Mouse (Mus musculus) forebrain, embryonic 10.5 days (tissue): Measurements from ENCODE around the gene Ndufb10. TPM values are rescaled to one million over a fixed set of nuclear protein-coding genes. Genes with fewer than 3 reads are reported as not detected.

Source experiments
- DNase-seq: peaks from one replicate; pipeline ENCODE4 v3.0.0-alpha.2; 2017; ENCODE audit warnings: low spot score; ENCODE audit errors: extremely low spot score
- H3K27ac ChIP-seq: fragments of 300-500 bp; sonication (generic); 2 replicates; pipeline ENCODE4 v1.5.1; 2016; ENCODE audit warnings: mild to moderate bottlenecking
- H3K27me3 ChIP-seq: fragments of 300-500 bp; sonication (generic); 2 replicates; pipeline ENCODE4 v1.6.1; 2016; ENCODE audit warnings: mild to moderate bottlenecking; ENCODE audit not compliant: poor library complexity, severe bottlenecking
- H3K36me3 ChIP-seq: fragments of 300-500 bp; sonication (generic); replicated peaks from 2 replicates; pipeline ENCODE4 v1.6.1; 2016; ENCODE audit warnings: mild to moderate bottlenecking, moderate library complexity
- H3K4me1 ChIP-seq: fragments of 300-500 bp; sonication (generic); 2 replicates; pipeline ENCODE4 v1.6.1; 2016
- H3K4me3 ChIP-seq: fragments of 300-500 bp; sonication (generic); 2 replicates; pipeline ENCODE4 v1.5.1; 2016; ENCODE audit warnings: mild to moderate bottlenecking, moderate library complexity
- H3K9me3 ChIP-seq: fragments of 300-500 bp; sonication (generic); 2 replicates; pipeline ENCODE4 v1.6.1; 2016; ENCODE audit warnings: mild to moderate bottlenecking, moderate library complexity
- WGBS: fragments of 180-500 bp; shearing (Covaris S2); methylation state at CpG from one replicate; pipeline ENCODE4 v1.1.7; 2016; 5-methylcytosine and 5-hydroxymethylcytosine counted together
- polyA plus RNA-seq: library from polyadenylated mRNA; unstranded; fragments of >200 nt; fragmentation: Nextera tagmentation; extraction: Ambion mirVana; gene quantifications from 2 replicates; pipeline ENCODE4 v1.2.1, GENCODE M21; 2016

Ndufb10 gene
- polyA plus RNA-seq = 190 and 194 TPM in 2 replicates

- Histone ChIP-seq H3K4me1 (peaks cover 34% of the 10 kb centered on the region), H3K27me3 (peaks cover 6% of the 10 kb centered on the region; the same call in 1 of the 2 replicates), H3K9me3 (no peaks in the 10 kb centered on the region), H3K27ac (peak within 1 kb of the TSS; percentile 86), H3K36me3 (peaks cover 23% of the 10 kb centered on the region), H3K4me3 (peak within 1 kb of the TSS; percentile 91)
- peak; percentile 95 for DNase-seq
- WGBS = under 1% methylated on average over 30 of the region's 30 CpGs
Observed at GRCm38 (mm10) chr17:24724184-24724583, at the start of gene Ndufb10. Gene Ndufb10 (minus strand): TSS chr17:24724478.

DNA sequence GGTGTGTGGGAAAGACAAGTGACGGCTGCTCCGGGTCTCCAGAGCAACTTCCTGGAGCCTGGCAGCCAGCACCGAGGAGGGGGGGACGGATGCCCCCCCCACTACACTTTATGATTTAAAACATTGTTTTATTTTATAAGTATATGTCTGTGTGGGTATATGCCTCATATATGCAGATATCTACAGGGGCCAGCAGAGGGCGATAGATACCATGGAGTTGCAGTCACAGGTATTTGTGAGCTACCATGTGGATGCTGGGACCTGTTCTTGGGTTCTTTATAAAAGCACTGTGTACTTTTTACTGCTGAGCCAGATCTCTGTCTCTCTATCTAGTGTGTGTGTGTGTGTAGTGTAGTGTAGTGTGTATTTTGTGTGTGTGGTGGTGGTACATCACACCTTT, 49.0 kb upstream of the Ndufb10 start:
- Histone ChIP-seq H3K27me3 (no peaks in the 10 kb centered on the region), H3K4me1 (peaks cover 3% of the 10 kb centered on the region; the same call in 1 of the 2 replicates), H3K36me3 (no peaks in the 10 kb centered on the region), H3K27ac (no peak overlapping the region), H3K4me3 (no peak overlapping the region), H3K9me3 (0 out of 2 replicates have a peak, but pooled peaks cover 5% of the 10 kb centered on the region)
- WGBS = 80% methylated on average over 5 of the region's 5 CpGs
- DNase-seq = no peak

- Histone ChIP-seq H3K36me3 (no peaks in the 10 kb centered on the region), H3K4me3 (no peak overlapping the region), H3K4me1 (peaks cover 34% of the 10 kb centered on the region), H3K27ac (no peak overlapping the region), H3K9me3 (0 out of 2 replicates have a peak, but pooled peaks cover 5% of the 10 kb centered on the region), H3K27me3 (no peaks in the 10 kb centered on the region)
- no peak for DNase-seq
- WGBS = 38% methylated on average over 3 of the region's 3 CpGs
Observed at GRCm38 (mm10) chr17:24769146-24769545, 44.9 kb upstream of the Ndufb10 start.

DNA sequence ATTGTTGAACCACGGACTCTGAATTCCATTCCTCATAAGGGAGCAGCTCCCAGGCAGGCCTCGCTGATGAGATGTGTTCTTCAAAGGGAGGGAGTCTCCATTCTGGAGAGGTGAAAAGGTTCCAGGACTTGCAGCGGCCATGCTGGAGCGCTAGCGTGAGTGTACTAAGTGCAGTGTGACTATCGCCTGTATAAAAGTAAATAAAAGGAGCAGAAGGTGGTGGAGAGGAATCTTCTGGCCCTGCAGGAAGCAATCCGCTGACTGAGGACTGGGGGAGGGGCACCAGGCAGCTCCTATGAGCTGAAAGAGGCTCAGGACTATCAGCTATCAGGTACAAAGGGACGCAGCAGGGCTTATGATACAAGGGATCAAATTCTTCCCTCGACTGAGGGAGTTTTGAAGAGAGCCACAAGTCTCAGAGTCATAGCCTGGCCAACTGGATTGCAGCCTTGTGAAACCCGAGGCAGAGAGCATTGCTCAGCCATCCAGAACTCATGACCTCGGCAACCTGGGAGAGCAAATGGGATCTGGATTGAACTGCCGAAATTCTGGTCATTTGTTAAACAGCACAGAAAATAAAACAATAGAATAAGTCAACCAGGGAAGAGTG, 42.1 kb upstream of the Ndufb10 start:
- Histone ChIP-seq H3K27me3 (no peaks in the 10 kb centered on the region), H3K27ac (peak overlapping the region; percentile 22; the same call in 1 of the 2 replicates), H3K36me3 (no peaks in the 10 kb centered on the region), H3K9me3 (no peaks in the 10 kb centered on the region), H3K4me1 (peaks cover 44% of the 10 kb centered on the region), H3K4me3 (no peak overlapping the region)
- WGBS = 25% methylated on average over 12 of the region's 12 CpGs
- no peak for DNase-seq

GRCm38 (mm10) chr17:24765016-24765905, 41.0 kb upstream of the Ndufb10 start:
- H3K4me1 ChIP-seq = peaks cover 49% of the 10 kb centered on the region
- WGBS = 53% methylated on average over 22 of the region's 22 CpGs
- DNase-seq = no peak

DNA sequence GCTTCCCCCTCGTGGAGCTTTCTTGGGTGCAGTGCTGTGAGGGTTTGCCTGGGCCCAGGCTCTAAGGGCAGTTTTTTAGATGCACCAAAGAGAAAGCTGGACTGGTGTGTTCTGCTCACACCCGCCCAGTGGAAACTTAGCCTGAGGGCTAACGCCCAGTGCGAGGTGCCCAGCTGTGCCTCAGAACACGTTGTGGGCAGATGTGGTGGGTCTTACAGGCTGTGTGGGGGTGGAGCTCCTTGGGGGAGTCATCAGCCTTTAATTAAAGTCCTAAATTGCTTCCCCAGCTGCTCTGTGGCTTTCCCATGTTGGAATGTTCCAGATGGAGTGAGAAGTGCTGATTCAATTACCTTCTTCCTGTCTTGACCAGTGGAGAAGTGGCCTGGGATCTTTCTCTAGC, 36.8 kb upstream of the Ndufb10 start:
- no peak overlapping the region for H3K4me3 ChIP-seq
- 56% methylated on average over 5 of the region's 5 CpGs for WGBS
- peaks cover 30% of the 10 kb centered on the region for H3K4me1 ChIP-seq
- no peaks in the 10 kb centered on the region for H3K9me3 ChIP-seq
- H3K36me3 ChIP-seq = no peaks in the 10 kb centered on the region
- H3K27me3 ChIP-seq = peaks cover 19% of the 10 kb centered on the region
- DNase-seq = no peak
- no peak overlapping the region for H3K27ac ChIP-seq

More at GRCm38 (mm10) chr17:24765016-24765905, 41.0 kb upstream of the Ndufb10 start:
- Histone ChIP-seq H3K36me3 (no peaks in the 10 kb centered on the region), H3K4me3 (no peak overlapping the region), H3K27ac (peak overlapping the region; percentile 51; the same call in 1 of the 2 replicates), H3K27me3 (no peaks in the 10 kb centered on the region), H3K9me3 (no peaks in the 10 kb centered on the region)

GRCm38 (mm10) chr17:24757394-24757793, 33.1 kb upstream of the Ndufb10 start:
- WGBS = 86% methylated on average over 1 of the region's 1 CpGs
- DNase-seq = no peak
- Histone ChIP-seq H3K9me3 (no peaks in the 10 kb centered on the region), H3K27ac (no peak overlapping the region), H3K36me3 (no peaks in the 10 kb centered on the region), H3K27me3 (peaks cover 56% of the 10 kb centered on the region), H3K4me3 (no peak overlapping the region), H3K4me1 (peaks cover 32% of the 10 kb centered on the region)

GRCm38 (mm10) chr17:24752415-24753394, 28.4 kb upstream of the Ndufb10 start, which contains the start of gene Hs3st6:
Gene Hs3st6 (plus strand): TSS chr17:24752988.
- Histone ChIP-seq H3K36me3 (no peaks in the 10 kb centered on the region), H3K9me3 (no peaks in the 10 kb centered on the region), H3K4me1 (peaks cover 22% of the 10 kb centered on the region), H3K27ac (0 out of 2 replicates have a peak within 1 kb of the TSS, but pooled peaks have one; percentile 51), H3K27me3 (peaks cover 87% of the 10 kb centered on the region), H3K4me3 (peak within 1 kb of the TSS; percentile 69)
- under 1% methylated on average over 80 of the region's 82 CpGs for WGBS
- DNase-seq = peak; percentile 69

DNA sequence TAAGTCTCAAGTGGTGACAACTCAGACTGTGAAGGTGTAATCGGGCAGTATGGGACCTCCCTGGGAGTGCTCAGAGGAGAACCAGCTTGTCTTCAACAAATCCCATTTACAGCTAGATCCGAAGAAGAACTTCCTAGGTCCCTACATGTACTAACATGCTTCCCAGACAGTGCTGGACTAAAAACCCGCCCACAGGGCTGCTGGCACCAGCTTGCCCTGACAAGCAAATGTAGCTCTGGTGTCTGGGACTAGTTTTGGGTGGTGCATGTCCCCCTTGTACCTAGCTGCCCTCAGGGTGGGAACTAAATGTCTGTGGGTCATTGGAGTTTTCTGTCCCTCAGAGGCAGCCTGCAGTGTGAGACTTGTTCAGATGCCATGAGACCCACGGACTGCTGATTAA, 27.2 kb upstream of the Ndufb10 start:
- DNase-seq = no peak
- no peaks in the 10 kb centered on the region for H3K36me3 ChIP-seq
- H3K4me3 ChIP-seq = peak overlapping the region; percentile 6; the same call in 1 of the 2 replicates
- H3K9me3 ChIP-seq = no peaks in the 10 kb centered on the region
- H3K4me1 ChIP-seq = peaks cover 30% of the 10 kb centered on the region
- WGBS = 26% methylated on average over 4 of the region's 4 CpGs
- peaks cover 88% of the 10 kb centered on the region for H3K27me3 ChIP-seq
- H3K27ac ChIP-seq = no peak overlapping the region

DNA sequence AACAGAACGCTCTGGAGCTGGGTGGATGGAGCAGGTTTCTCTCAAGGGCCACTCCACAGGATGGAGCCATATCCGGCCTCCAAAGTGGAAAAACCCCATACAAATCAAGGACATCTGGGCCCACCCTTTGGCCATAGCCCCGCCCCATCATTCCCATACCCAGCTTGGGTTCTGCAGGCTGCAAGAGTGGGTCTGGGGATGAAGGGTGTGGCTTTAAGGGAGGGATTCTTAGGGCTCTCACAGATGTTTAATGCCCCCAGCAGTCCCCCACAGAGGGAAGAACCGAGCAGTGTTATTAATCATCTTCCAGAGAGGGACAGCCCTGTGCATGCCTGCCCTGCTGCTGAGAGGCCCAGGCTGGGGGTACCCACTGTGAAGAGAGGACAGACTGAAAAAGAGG, 22.7 kb upstream of the Ndufb10 start:
- Histone ChIP-seq H3K4me3 (no peak overlapping the region), H3K36me3 (0 out of 2 replicates have a peak, but pooled peaks cover 2% of the 10 kb centered on the region), H3K27ac (no peak overlapping the region), H3K27me3 (peaks cover 48% of the 10 kb centered on the region), H3K9me3 (no peaks in the 10 kb centered on the region), H3K4me1 (peaks cover 8% of the 10 kb centered on the region; the same call in 1 of the 2 replicates)
- DNase-seq = no peak
- WGBS = 47% methylated on average over 4 of the region's 4 CpGs

- Histone ChIP-seq H3K27me3 (peaks cover 37% of the 10 kb centered on the region), H3K4me1 (peaks cover 8% of the 10 kb centered on the region; the same call in 1 of the 2 replicates), H3K36me3 (0 out of 2 replicates have a peak, but pooled peaks cover 5% of the 10 kb centered on the region), H3K27ac (no peak overlapping the region), H3K9me3 (no peaks in the 10 kb centered on the region), H3K4me3 (no peak overlapping the region)
- WGBS = 23% methylated on average over 7 of the region's 7 CpGs
- peak; percentile 77 for DNase-seq
Observed at GRCm38 (mm10) chr17:24745526-24746497, 21.5 kb upstream of the Ndufb10 start.
